Mouse (Mus musculus): ENCODE measurements around the gene Mdh1. TPM values are rescaled to one million over a fixed set of nuclear protein-coding genes. Genes with fewer than 3 reads are reported as not detected.
A peak's percentile ranks its signal among the peaks of the same experiment; 100 is the strongest.

Gene Mdh1
- 739 TPM for polyA plus RNA-seq (2021)

GRCm38 (mm10) chr11:21571700-21572381 lies at the start of gene Mdh1, which contains the start of gene Wdpcp:
Mdh1 (minus strand) TSS chr11:21572367.
Wdpcp (plus strand) TSS chr11:21572235.
- ChIA-PET CTCF (no interaction called here), POLR2A (interaction anchor here (0.6 to 1.2 kb wide), 2 partner anchors 9 to 1285 kb away, joined by 3 to 4 read pairs; no protein-coding TSS in a partner anchor)
- TF ChIP-seq CTCF (IDR thresholded peaks at IDR 0.05) = no peak
- ATAC-seq (peak; percentile 99), DNase-seq (ENCODE audit: low read depth, low spot score) (peak; percentile 94)
- no peaks in the 10 kb centered on the region for H3K27me3 ChIP-seq
- in situ Hi-C loops (cut with MboI; ENCODE audit: low pct_unique_long_range_greater_than_20kb) = no loop called here

GRCm38 (mm10) chr11:21615915-21616314 lies 43.7 kb upstream of the Mdh1 start:
- CTCF ChIA-PET = no interaction called here
- TF ChIP-seq CTCF (IDR thresholded peaks at IDR 0.05) = peak; percentile 31
- no peaks in the 10 kb centered on the region for H3K27me3 ChIP-seq
- ATAC-seq (no peak), DNase-seq (ENCODE audit: low read depth, low spot score) (no peak)
- in situ Hi-C loops (cut with MboI; ENCODE audit: low pct_unique_long_range_greater_than_20kb) = no loop called here
- POLR2A ChIA-PET = no interaction called here

GRCm38 (mm10) chr11:21602497-21602896 lies 30.3 kb upstream of the Mdh1 start:
- POLR2A ChIA-PET = no interaction called here
- no peak for DNase-seq (ENCODE audit: low read depth, low spot score)
- no peak for ATAC-seq
- TF ChIP-seq CTCF (IDR thresholded peaks at IDR 0.05) = no peak
- CTCF ChIA-PET = interaction anchor here (0.8 to 1.2 kb wide), 2 partner anchors 36 to 44 kb away, joined by 3 read pairs; no protein-coding TSS in a partner anchor
- in situ Hi-C loops (cut with MboI; ENCODE audit: low pct_unique_long_range_greater_than_20kb) = no loop called here
- H3K27me3 ChIP-seq = no peaks in the 10 kb centered on the region

- ChIA-PET POLR2A (no interaction called here), CTCF (no interaction called here)
- no peaks in the 10 kb centered on the region for H3K27me3 ChIP-seq
- in situ Hi-C loops (cut with MboI; ENCODE audit: low pct_unique_long_range_greater_than_20kb) = no loop called here
- no peak for TF ChIP-seq CTCF (IDR thresholded peaks at IDR 0.05)
- ATAC-seq (no peak), DNase-seq (ENCODE audit: low read depth, low spot score) (no peak)
Measured at GRCm38 (mm10) chr11:21583286-21583685, 11.1 kb upstream of the Mdh1 start.

DNA sequence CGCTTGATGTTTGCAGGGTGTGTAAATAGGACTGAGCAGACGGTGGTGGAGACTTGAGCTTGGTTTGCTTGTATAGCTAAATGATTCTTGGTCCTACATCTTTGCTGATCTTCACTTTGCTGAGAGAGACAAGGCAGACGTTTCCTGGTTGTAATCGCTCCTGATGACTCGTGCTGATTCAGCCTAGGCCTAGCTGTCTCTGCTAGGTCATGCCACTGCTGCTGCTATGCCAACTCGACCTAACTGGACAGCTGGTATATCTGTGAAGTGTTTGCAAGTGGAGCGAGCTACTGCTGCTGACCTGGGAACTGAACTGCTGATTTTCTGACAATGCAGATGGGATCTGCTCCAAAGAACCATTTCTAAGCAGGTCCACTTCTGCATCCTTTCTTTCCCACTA lies 9.3 kb upstream of the Mdh1 start:
- CTCF ChIA-PET = interaction anchor here (1.0 kb wide), 1 partner anchor 16 kb away, joined by 5 read pairs; no protein-coding TSS in a partner anchor
- POLR2A ChIA-PET = interaction anchor here (1.2 kb wide), 1 partner anchor 10 kb away, joined by 4 read pairs; no protein-coding TSS in a partner anchor
- in situ Hi-C loops (cut with MboI; ENCODE audit: low pct_unique_long_range_greater_than_20kb) = no loop called here
- no peak for DNase-seq (ENCODE audit: low read depth, low spot score)
- no peak for TF ChIP-seq CTCF (IDR thresholded peaks at IDR 0.05)
- peak; percentile 60 for ATAC-seq
- H3K27me3 ChIP-seq = no peaks in the 10 kb centered on the region

DNA sequence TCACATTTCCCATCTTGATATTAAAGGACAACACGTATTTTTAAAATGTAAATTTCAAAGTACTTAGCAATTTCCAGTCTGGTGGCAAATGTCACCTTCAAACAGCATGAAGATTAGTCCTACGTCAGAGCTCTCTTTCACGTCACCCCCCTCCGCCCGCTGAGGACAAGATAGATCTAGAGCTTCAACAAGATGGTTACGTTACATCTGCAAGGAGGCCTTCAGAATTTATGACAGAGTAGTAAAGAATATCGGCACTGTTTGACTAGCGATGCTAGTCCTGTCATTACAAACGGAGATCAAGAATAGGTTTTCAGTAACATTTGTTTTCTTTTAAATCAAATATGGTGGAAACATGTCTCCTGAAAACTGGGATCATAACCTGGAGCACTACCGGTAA lies 1.2 kb downstream of the Mdh1 start:
- no peak for TF ChIP-seq CTCF (IDR thresholded peaks at IDR 0.05)
- DNase-seq (ENCODE audit: low read depth, low spot score) (no peak), ATAC-seq (no peak)
- in situ Hi-C loops (cut with MboI; ENCODE audit: low pct_unique_long_range_greater_than_20kb) = no loop called here
- POLR2A ChIA-PET = interaction anchor here (0.6 to 1.2 kb wide), 2 partner anchors 10 to 475 kb away, joined by 3 to 4 read pairs; no protein-coding TSS in a partner anchor
- H3K27me3 ChIP-seq = no peaks in the 10 kb centered on the region
- CTCF ChIA-PET = no interaction called here

GRCm38 (mm10) chr11:21570109-21570474 lies 2.1 kb downstream of the Mdh1 start:
- in situ Hi-C loops (cut with MboI; ENCODE audit: low pct_unique_long_range_greater_than_20kb) = no loop called here
- no peak for TF ChIP-seq CTCF (IDR thresholded peaks at IDR 0.05)
- ATAC-seq = no peak
- POLR2A ChIA-PET = interaction anchor here (0.7 kb wide), 1 partner anchor 296 kb away, joined by 5 read pairs; no protein-coding TSS in a partner anchor
- no peaks in the 10 kb centered on the region for H3K27me3 ChIP-seq
- no peak for DNase-seq (ENCODE audit: low read depth, low spot score)
- CTCF ChIA-PET = interaction anchor here (0.7 to 1.3 kb wide), 3 partner anchors 10 to 19 kb away, joined by 3 to 5 read pairs (median 3); no protein-coding TSS in a partner anchor

DNA sequence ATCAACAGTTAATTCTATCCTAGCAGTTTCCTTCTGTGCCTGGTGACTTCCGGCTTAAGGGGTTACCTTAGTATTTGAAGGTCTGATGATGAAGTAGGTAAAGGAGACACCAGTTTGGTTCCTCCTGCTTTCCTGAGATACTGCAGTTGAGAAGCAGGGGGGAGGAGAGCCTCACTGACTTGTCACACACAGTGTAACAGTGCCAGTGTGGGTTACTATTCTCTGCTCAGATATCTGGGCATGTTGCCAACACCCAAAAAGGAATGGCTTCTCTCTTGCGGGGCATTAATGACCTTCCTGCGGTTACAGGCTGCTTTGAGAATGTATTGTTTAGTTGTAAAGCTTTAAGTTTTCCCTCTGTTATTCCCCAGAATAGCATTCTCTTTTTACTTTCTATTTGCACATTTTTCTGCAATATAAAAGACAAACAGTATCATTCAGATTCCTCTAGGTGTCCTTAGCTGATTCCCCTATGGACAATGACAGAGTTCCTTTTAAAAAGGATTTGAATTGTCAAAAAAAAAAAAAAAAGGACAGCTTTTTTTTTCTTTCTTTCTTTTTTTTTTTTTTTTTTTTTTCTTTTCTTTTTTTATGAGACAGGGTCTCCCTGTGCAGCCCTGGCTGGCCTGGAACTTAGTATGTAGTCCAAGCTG lies 2.6 kb downstream of the Mdh1 start:
- POLR2A ChIA-PET = interaction anchor here (0.7 kb wide), 1 partner anchor 297 kb away, joined by 5 read pairs; no protein-coding TSS in a partner anchor
- no peak for TF ChIP-seq CTCF (IDR thresholded peaks at IDR 0.05)
- in situ Hi-C loops (cut with MboI; ENCODE audit: low pct_unique_long_range_greater_than_20kb) = no loop called here
- ATAC-seq = no peak
- no peak for DNase-seq (ENCODE audit: low read depth, low spot score)
- H3K27me3 ChIP-seq = no peaks in the 10 kb centered on the region
- CTCF ChIA-PET = interaction anchor here (0.7 to 1.3 kb wide), 4 partner anchors 9 to 19 kb away, joined by 3 to 5 read pairs (median 3); no protein-coding TSS in a partner anchor

GRCm38 (mm10) chr11:21569002-21569401 lies 3.2 kb downstream of the Mdh1 start:
- no peak for DNase-seq (ENCODE audit: low read depth, low spot score)

GRCm38 (mm10) chr11:21567733-21568132 lies 4.4 kb downstream of the Mdh1 start:
- no peak for DNase-seq (ENCODE audit: low read depth, low spot score)
- POLR2A ChIA-PET = no interaction called here
- in situ Hi-C loops (cut with MboI; ENCODE audit: low pct_unique_long_range_greater_than_20kb) = no loop called here

More at GRCm38 (mm10) chr11:21569002-21569401, 3.2 kb downstream of the Mdh1 start:
- H3K27me3 ChIP-seq = no peaks in the 10 kb centered on the region
- TF ChIP-seq CTCF (IDR thresholded peaks at IDR 0.05) = no peak
- ATAC-seq = no peak
- in situ Hi-C loops (cut with MboI; ENCODE audit: low pct_unique_long_range_greater_than_20kb) = no loop called here
- ChIA-PET CTCF (interaction anchor here (1.1 to 1.3 kb wide), 3 partner anchors 9 to 19 kb away, joined by 3 to 5 read pairs (median 3); no protein-coding TSS in a partner anchor), POLR2A (interaction anchor here (0.6 kb wide), 1 partner anchor 9 kb away, joined by 3 read pairs; no protein-coding TSS in a partner anchor)

GRCm38 (mm10) chr11:21566934-21567333 lies 5.2 kb downstream of the Mdh1 start:
- CTCF ChIA-PET = no interaction called here
- POLR2A ChIA-PET = no interaction called here
- DNase-seq (ENCODE audit: low read depth, low spot score) (no peak), ATAC-seq (no peak)
- in situ Hi-C loops (cut with MboI; ENCODE audit: low pct_unique_long_range_greater_than_20kb) = no loop called here
- no peaks in the 10 kb centered on the region for H3K27me3 ChIP-seq
- TF ChIP-seq CTCF (IDR thresholded peaks at IDR 0.05) = no peak

More at GRCm38 (mm10) chr11:21567733-21568132, 4.4 kb downstream of the Mdh1 start:
- H3K27me3 ChIP-seq = no peaks in the 10 kb centered on the region
- CTCF ChIA-PET = no interaction called here
- ATAC-seq = no peak
- TF ChIP-seq CTCF (IDR thresholded peaks at IDR 0.05) = no peak
